Mouse (Mus musculus): ENCODE measurements at regions not wholly inside any gene's neighbourhood (a gene's known extent, or its start where the extent isn't known, plus 50 kb on each side); places are given as distances from the start of the nearest gene placed in this dataset.
"Not testable (repeated sequence)": the region's sequence is repeated elsewhere in the genome, so short reads cannot be mapped to it uniquely, and the experiment has no call there.

GRCm38 (mm10) chr12:56058463-56058862 is 222.3 kb downstream of the Brms1l start:
- peak; percentile 36 to 75 for DNase-seq

- DNase-seq: no peak
These were observed 219.3 kb downstream of the Brms1l start for GRCm38 (mm10) chr12:56055382-56055781.

GRCm38 (mm10) chr12:56046050-56046449 is 209.9 kb downstream of the Brms1l start:
- DNase-seq: peak in 1 of 2 experiments; percentile 2

- no peak for DNase-seq
These were observed 184.9 kb downstream of the Brms1l start for GRCm38 (mm10) chr12:56020954-56021514.

GRCm38 (mm10) chr12:56020547-56020946 is 184.4 kb downstream of the Brms1l start:
- DNase-seq: no peak

- DNase-seq: no peak
These were observed 173.9 kb downstream of the Brms1l start for GRCm38 (mm10) chr12:56009976-56010375.

- DNase-seq: no peak
These were observed 169.7 kb downstream of the Brms1l start for GRCm38 (mm10) chr12:56005846-56006245.

- DNase-seq: no peak
These were observed 169.2 kb downstream of the Brms1l start for GRCm38 (mm10) chr12:56005321-56005720.

- no peak for DNase-seq
These were observed 168.4 kb downstream of the Brms1l start for GRCm38 (mm10) chr12:56004479-56004878.

- DNase-seq: no peak
These were observed 167.4 kb downstream of the Brms1l start for GRCm38 (mm10) chr12:56003561-56003960.

GRCm38 (mm10) chr12:55996585-55997377 is 160.7 kb downstream of the Brms1l start:
- no peak for DNase-seq

GRCm38 (mm10) chr12:55983565-55984351 is 147.6 kb downstream of the Brms1l start:
- no peak for DNase-seq

GRCm38 (mm10) chr12:55983128-55983527 is 147.0 kb downstream of the Brms1l start:
- no peak for DNase-seq

GRCm38 (mm10) chr12:55974262-55974661 is 138.1 kb downstream of the Brms1l start:
- DNase-seq: no peak

- not testable (repeated sequence) for DNase-seq
These were observed 123.2 kb downstream of the Brms1l start for GRCm38 (mm10) chr12:55959319-55959718.

- no peak for DNase-seq
These were observed 104.4 kb downstream of the Brms1l start for GRCm38 (mm10) chr12:55940566-55940965.

- DNase-seq: no peak
These were observed 103.4 kb downstream of the Brms1l start for GRCm38 (mm10) chr12:55939281-55940142.

GRCm38 (mm10) chr12:55934172-55934571 is 98.0 kb downstream of the Brms1l start:
- DNase-seq: no peak

GRCm38 (mm10) chr12:55933417-55933816 is 97.3 kb downstream of the Brms1l start:
- no peak for DNase-seq

GRCm38 (mm10) chr12:55930468-55930867 is 94.3 kb downstream of the Brms1l start:
- no peak for DNase-seq

GRCm38 (mm10) chr12:55926974-55927321 is 90.8 kb downstream of the Brms1l start:
- no peak for DNase-seq

- no peak for DNase-seq
These were observed 90.3 kb downstream of the Brms1l start for GRCm38 (mm10) chr12:55926276-55926973.
